Mouse (Mus musculus) layer of hippocampus, postnatal 25 days (tissue): ENCODE measurements at regions not wholly inside any gene's neighbourhood (a gene's known extent, or its start where the extent isn't known, plus 50 kb on each side); places are given as distances from the start of the nearest gene placed in this dataset.
"Not testable (repeated sequence)": the region's sequence is repeated elsewhere in the genome, so short reads cannot be mapped to it uniquely, and the experiment has no call there.

ENCODE experiments used
- DNase-seq, 2 experiments: peaks; one replicate each; pipeline ENCODE4 v3.0.0; 2022; ENCODE audit warnings: mixed read lengths in 2 of 2, low spot score in 1 of 2; ENCODE audit errors: extremely low spot score in 1 of 2

GRCm38 (mm10) chr2:95433996-95434395, 884.0 kb upstream of the Lrrc4c start:
- not testable (repeated sequence) for DNase-seq

GRCm38 (mm10) chr2:95440957-95441356, 877.0 kb upstream of the Lrrc4c start:
- DNase-seq: no peak

GRCm38 (mm10) chr2:95443245-95443799, 874.6 kb upstream of the Lrrc4c start:
- DNase-seq: no peak

DNA sequence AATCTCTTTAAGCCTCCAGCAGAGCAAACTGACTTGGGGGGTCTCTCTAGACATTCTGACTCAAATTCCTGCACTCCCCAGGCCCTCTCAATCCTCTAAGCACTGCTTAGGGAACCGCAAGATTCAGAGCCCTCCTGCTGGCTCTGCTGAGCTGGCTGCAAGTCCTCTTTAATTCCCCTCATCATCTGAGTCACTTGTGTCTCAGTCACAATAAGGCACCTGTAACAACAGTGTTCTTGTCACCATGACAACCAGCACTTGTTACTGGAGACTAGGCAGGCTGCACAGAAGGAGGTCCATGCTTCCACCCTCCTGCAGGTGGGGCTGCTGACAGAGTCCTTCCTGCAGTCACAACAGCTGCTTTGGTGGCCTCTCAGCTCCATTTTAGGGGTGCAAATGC, 869.1 kb upstream of the Lrrc4c start:
- DNase-seq: no peak

GRCm38 (mm10) chr2:95479827-95480226, 838.1 kb upstream of the Lrrc4c start:
- no peak for DNase-seq

DNA sequence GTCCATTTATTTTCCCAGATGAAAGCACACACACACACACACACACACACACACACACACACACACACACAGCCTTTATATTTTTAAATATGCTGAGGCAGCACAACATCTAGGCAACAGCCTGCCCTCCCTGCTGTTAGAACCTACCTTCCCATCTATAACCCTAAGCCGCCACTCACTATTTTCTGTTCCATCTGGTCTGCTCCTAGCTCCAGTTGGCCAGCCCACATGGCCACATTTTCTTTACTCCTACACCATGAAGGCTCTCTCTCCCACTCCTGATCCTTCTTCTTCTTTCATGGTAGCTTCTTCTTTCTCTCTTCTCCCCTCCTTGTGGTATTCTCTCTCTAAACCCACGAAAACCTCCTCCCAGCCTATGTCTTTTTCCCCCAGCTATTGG, 834.6 kb upstream of the Lrrc4c start:
- DNase-seq: no peak

- DNase-seq: no peak
Measured at GRCm38 (mm10) chr2:95487580-95488135, 830.3 kb upstream of the Lrrc4c start.

GRCm38 (mm10) chr2:95494026-95494697, 823.8 kb upstream of the Lrrc4c start:
- no peak for DNase-seq

GRCm38 (mm10) chr2:95494698-95495088, 823.3 kb upstream of the Lrrc4c start:
- peak in 1 of 2 experiments; percentile 11 for DNase-seq

- DNase-seq: no peak
Measured at GRCm38 (mm10) chr2:95511286-95511685, 806.7 kb upstream of the Lrrc4c start.

GRCm38 (mm10) chr2:95521624-95522023, 796.3 kb upstream of the Lrrc4c start:
- DNase-seq: no peak

GRCm38 (mm10) chr2:95524590-95525266, 793.2 kb upstream of the Lrrc4c start:
- DNase-seq: no peak

GRCm38 (mm10) chr2:95564089-95564488, 753.9 kb upstream of the Lrrc4c start:
- DNase-seq: no peak

DNA sequence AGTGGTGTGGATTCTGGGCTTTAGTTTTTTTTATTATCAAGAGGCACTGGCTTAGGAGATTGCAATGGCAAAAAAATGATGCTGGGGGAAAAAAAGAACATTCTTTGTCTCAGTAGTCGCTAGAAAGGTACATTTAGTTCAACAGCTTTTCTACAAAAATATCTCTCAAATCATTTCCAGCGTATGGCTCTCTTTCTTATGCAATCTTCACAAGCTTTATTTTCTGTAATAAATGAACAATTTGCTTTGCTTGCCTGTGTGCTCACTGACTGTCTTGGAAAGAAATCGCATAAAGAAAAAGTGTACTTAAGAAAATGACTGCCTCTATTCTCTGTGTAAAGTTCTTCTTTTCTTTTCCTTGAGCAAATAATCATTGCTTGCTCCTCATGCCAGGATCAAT, 742.1 kb upstream of the Lrrc4c start:
- no peak for DNase-seq

DNA sequence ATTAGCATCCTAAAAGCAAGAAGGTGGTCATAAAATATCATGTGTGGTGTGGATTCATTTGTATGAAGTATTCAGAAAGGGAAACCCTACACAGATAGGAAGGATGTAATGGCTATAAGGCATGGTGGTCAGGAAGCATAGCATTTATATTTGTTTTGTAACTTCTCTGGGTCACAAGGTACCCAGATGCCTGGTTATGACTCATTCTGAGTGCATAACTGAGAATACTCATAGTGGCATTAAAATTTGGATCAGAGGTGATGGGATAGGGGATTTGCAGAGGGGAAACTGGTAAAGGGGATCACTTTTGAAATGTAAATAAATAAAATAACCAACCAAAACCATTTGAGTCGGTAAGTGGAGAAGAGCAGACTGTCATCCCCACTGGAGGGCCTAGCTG, 738.8 kb upstream of the Lrrc4c start:
- no peak for DNase-seq

DNA sequence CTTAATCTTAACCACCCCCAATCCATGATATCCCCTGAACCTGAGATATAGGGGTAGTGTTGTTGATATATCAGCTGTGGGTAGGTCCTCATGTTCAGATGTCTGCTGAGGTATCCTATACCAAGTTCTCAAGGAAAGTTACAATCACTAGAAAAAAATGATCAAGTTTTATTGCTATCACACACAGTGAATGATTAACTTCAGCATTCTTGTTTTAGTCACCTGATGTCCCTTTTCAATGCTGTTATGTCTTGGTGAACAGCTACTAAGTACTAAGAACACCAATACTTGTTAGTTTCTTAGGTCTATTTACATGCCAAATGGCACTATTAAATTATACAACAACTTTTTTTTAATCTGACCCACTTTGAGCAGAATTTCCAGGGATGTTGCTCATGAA, 732.0 kb upstream of the Lrrc4c start:
- no peak for DNase-seq

DNA sequence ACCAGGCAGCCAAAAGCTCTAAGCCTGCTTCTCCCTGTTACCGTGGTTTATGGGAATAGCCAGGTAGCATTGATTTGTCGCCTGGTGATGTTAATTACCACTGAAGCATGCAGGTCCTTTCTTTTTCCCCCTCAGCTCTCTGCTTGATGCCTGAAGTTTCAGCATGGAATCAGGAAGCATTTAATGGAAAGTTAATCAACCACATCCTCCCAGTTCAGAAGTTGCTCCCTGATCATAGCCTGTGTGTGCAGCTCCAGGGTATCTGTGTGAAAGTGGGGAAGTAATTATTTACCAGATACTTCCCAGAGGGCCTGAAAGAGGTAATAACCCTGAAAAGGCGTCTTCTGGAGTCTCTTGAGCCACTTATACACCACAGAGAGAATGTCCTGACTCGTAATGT, 730.9 kb upstream of the Lrrc4c start:
- no peak for DNase-seq

- no peak for DNase-seq
Measured at GRCm38 (mm10) chr2:95613354-95613753, 704.6 kb upstream of the Lrrc4c start.

GRCm38 (mm10) chr2:95637533-95637932, 680.4 kb upstream of the Lrrc4c start:
- DNase-seq: no peak

GRCm38 (mm10) chr2:95674347-95674746, 643.6 kb upstream of the Lrrc4c start:
- peak in 1 of 2 experiments; percentile 4 for DNase-seq

- DNase-seq: no peak
Measured at GRCm38 (mm10) chr2:95715355-95715754, 602.6 kb upstream of the Lrrc4c start.
